Mouse (Mus musculus): Measurements from ENCODE around the gene 4933428G20Rik.
A peak's percentile ranks its signal among the peaks of the same experiment; 100 is the strongest.

The 4933428G20Rik gene

GRCm38 (mm10) chr11:97465957-97466356 lies 34.2 kb downstream of the 4933428G20Rik start:
- DNase-seq (ENCODE audit: extremely low read depth, low read depth) = no peak

DNA sequence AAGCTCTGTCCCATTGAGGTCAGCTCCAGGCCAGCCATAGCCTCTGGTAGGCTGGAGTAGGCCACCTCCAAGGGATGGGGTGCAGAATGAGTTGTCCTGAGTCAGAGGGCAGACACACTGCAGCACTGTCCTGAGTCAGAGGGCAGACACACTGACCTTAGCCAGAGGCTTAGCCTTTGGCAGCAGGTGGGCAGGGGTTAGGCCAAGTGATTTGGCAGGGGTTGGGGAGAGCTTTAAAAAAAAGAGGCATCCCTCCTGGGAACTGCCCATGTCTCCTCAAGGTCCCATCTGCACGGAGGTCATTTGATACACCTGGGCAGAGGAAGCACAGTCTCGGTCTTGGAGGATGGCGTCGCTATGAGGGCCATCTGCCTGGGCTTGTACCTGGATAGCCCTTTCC lies 36.1 kb downstream of the 4933428G20Rik start:
- no peak for DNase-seq (ENCODE audit: extremely low read depth, low read depth)

- no peak for DNase-seq (ENCODE audit: extremely low read depth, low read depth)
These were observed 37.0 kb downstream of the 4933428G20Rik start for GRCm38 (mm10) chr11:97463166-97463565.

DNA sequence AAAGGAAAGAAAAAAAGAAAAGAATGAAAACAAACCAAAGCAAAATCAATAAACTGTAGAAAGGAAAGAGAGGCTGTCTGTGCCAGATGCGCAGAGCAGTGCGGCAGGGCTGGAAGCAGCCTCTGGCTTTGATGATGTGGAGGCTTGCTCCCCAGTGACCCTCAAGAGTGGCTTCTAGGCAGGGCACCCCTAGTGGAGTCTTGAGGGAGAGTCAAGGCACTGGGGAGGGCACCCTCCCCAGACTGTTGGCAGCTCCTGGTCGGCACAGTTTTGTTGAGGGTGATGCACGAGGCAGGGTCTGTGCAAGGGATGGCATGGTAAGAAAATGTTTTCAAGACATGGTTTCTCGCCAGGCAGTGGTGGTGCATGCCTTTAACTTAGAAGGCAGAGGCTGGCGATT lies 37.6 kb downstream of the 4933428G20Rik start:
- DNase-seq (ENCODE audit: extremely low read depth, low read depth) = no peak

DNA sequence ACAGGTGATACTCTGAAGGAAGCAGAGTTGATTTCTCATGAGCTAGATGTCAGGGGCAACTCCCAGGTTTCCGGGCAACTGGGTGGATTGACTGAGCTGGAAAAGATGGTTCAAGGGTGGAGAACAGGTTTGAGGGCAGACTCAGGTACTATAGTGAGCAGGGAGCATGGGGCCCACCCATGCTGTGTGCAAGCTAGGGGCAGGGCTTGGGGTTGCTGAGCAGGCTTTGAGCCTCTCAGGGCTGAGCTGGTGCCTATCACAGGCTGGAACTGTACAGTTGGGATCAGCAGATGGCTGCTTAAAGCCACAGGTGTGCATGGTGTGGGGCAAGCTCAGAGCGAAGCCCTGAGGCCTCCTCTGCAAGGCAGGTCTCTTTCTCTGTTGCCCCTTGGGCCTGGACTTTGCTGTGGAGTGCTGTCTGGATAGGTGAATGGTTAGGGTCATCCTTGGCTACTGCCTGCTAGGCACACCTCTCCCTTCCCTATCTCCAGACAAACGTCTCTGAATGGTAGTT lies 38.8 kb downstream of the 4933428G20Rik start:
- no peak for DNase-seq (ENCODE audit: extremely low read depth, low read depth)

- DNase-seq (ENCODE audit: extremely low read depth, low read depth) = no peak
These were observed 43.0 kb downstream of the 4933428G20Rik start for GRCm38 (mm10) chr11:97457120-97457519.

GRCm38 (mm10) chr11:97451625-97452024 lies 48.5 kb downstream of the 4933428G20Rik start:
- no peak for DNase-seq (ENCODE audit: extremely low read depth, low read depth)

GRCm38 (mm10) chr11:97450305-97450922 lies 49.7 kb downstream of the 4933428G20Rik start:
- DNase-seq (ENCODE audit: extremely low read depth, low read depth) = no peak

- no peak for DNase-seq (ENCODE audit: extremely low read depth, low read depth)
These were observed 50.4 kb downstream of the 4933428G20Rik start for GRCm38 (mm10) chr11:97449601-97450293.

DNA sequence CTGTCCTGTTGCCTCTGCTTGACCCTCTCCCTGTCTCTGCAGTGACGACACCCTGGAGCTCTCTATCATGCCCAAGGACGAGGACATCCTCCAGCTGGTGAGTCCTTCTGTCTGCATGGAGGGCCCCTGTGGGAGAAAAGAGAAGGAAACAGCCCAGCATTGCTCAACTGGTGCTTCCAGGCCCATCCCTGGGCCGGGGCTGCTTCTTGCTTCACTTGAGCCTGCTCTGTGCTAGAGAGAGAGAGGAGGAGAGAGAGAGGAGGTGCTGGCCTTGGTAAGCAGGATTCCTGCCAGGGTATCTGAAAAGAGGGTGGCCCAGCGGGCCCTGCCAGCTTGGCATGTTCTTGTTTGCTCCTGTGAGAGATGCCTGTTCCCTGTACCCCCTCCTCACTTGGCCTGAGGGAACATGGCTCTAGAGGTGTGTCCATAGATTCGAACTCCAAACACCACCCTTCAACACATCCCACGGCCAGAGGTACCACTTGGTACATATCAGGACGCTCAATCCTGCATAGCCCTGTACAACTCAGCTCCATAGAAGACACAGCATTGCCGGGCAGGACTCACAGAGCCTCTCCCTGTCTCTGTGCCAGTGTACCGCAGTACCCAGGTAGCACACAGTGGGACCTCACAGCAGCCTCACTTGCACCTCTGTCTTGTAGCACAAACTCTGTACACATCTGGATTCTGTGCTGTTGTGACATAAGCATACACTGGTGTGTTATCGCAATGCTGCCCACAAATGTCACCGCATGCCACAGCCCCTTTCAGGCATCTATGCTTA lies 51.3 kb downstream of the 4933428G20Rik start:
- DNase-seq (ENCODE audit: extremely low read depth, low read depth) = no peak

DNA sequence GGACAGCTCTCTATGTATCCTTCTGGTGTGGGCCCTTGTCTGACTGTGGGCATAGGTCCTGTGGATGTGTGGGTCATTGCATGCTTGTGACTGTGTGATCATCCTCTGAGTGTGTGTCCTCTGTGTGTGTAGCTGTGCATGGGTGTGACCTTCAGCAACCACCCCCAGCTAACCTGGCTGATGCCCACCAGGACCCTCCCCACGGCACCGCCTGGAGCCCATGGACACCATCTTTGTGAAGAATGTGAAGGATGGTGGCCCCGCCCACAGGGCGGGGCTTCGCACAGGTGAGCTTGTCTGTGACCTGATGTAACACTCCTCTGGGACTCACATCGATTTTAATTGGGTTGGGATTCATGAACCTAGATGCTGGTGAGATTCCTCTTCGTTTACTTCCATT lies 52.2 kb downstream of the 4933428G20Rik start:
- DNase-seq (ENCODE audit: extremely low read depth, low read depth) = no peak

GRCm38 (mm10) chr11:97445999-97446511 lies 54.1 kb downstream of the 4933428G20Rik start:
- DNase-seq (ENCODE audit: extremely low read depth, low read depth) = peak; percentile 99

DNA sequence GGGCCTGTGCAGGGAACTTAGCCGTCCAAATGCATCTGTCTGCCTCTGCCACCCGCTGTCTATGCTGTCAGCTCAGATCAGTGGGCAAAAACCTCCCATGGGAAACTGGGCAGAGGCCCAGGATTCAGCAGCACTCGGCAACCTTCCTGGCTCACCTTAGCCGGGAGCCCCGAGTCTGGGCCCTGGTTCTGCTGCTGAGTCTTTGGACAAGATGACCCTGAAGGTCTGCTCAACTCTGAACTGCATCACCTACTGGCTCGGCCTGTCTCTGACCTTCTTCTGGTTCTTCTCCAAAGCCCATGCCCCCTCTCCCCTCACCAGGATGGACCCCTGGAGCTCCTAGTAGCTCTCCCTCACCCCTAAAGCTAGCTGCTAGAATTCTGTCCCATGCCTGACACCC lies 54.5 kb downstream of the 4933428G20Rik start:
- DNase-seq (ENCODE audit: extremely low read depth, low read depth) = no peak

DNA sequence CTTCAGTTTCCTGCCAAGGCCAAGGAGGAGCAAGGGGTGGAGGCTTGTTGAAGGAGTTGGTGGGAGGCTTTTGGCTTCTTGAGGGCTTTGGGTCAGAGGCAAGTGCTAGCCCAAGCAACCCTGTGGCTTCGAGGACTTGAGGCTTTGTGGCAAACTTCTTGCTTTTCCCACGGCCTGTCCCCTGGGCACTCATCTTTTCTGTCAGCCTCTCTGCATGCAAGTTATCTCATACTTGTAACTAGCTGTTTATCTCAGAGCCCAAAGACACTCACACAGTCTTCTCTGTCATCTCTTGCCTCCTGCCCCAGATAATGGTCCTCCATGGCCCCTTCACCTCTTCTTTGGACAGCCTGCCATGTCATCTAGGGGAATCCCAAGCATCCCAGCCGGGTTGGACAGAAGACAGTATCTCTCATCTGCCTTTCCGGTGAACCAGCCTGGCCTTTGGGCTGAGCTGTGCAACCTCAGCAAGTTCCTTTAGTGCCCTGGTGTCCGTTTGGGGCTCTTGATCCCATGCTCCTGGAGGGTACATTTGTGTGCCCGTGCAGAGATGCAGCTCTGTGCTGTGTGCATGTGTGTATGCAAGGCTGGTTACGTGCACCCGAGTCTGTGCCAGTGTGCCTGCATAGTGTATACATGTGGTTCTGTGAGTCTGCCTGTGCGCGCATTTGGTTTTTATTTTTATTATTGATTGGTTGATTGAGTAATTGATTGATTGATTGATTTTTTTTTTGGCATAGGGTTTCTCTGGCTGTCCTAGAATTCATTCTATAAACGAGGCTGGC lies 57.1 kb downstream of the 4933428G20Rik start:
- no peak for DNase-seq (ENCODE audit: extremely low read depth, low read depth)

GRCm38 (mm10) chr11:97441658-97442125 lies 58.4 kb downstream of the 4933428G20Rik start:
- peak; percentile 75 for DNase-seq (ENCODE audit: extremely low read depth, low read depth)

DNA sequence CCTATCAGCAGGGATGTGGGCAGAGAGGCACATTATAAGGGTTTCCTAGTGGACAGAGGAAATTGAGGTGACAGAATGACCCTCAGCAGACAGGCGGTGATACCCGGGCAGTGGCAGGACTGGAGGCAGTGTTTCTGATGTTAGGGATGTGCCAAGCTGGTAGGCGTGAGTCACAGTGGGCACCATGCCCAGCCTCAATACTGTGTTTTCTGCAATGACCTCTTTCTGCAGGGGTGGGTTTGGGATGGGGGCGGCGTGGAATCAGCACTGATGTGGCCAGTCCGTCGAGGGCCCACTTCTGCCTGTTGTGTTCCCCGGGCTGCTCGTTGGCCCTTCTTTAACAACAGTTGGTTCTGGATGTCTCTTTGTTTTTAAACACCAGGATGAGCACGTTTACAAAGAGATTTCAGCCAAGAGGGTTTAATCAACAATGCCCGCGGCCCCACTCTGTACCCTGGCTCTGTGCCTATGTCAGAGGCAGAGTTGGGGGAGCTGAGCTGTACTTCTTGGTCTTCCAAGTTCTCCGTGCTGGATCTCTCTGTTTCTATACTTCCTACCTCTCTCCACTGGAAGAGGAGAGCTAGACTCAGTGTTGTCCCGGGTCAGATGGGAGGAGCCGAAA lies 59.0 kb downstream of the 4933428G20Rik start:
- DNase-seq (ENCODE audit: extremely low read depth, low read depth) = no peak
